Mouse (Mus musculus) small intestine, adult 2 months (tissue): Measurements from ENCODE around the gene Zfp638.

ENCODE experiments used
- CTCF ChIP-seq: fragments of 200-500 bp; IDR thresholded peaks from 2 replicates; pipeline ENCODE4 v1.5.1; 2012; ENCODE audit warnings: low read depth, mild to moderate bottlenecking, control low read depth, inconsistent platforms, low read length, moderate library complexity, mixed read lengths; ENCODE audit not compliant: insufficient replicate concordance, insufficient read length; ENCODE audit errors: extremely low read depth
- POLR2A ChIP-seq: fragments of 200-500 bp; IDR thresholded peaks from 2 replicates; pipeline ENCODE4 v1.6.1; 2012; ENCODE audit warnings: low read depth, mild to moderate bottlenecking, control low read depth, inconsistent platforms, low read length, moderate library complexity

DNA sequence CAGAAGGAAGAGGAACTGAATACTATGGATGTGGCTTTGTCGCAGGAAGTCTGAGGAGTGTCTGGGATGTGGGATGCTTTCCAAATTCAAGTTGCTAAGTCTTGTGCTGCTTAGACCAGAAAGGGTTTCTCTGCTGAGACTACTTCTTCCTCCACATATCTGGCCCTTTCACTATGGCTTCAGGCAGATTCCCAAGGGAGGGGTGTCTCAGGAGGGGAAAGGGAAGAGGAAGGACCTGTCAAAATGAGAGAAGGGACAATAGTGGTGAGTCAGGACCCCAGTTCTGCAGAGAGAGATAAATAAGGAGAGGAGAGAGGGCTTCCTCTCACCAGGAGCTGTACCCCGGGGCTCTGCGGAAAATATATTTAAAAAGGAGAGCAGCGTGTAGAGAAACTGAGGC, 153.1 kb downstream of the Zfp638 start:
- TF ChIP-seq CTCF (no peak), POLR2A (no peak)
